Mouse (Mus musculus) olfactory bulb, adult 2 months (tissue): ENCODE data around the gene Cdh4.

Experiments used
- CTCF ChIP-seq: fragments of 200-500 bp; IDR thresholded peaks from 2 replicates; pipeline ENCODE4 v1.5.1; 2012; ENCODE audit warnings: low read depth, mild to moderate bottlenecking, low read length, moderate library complexity; ENCODE audit not compliant: insufficient read depth
- POLR2A ChIP-seq: fragments of 200-500 bp; IDR thresholded peaks from 2 replicates; pipeline ENCODE4 v1.6.1; 2012; ENCODE audit warnings: mild to moderate bottlenecking, low read depth, low read length, moderate library complexity; ENCODE audit not compliant: insufficient read depth

GRCm38 (mm10) chr2:179598886-179599285, 156.7 kb downstream of the Cdh4 start:
- no peak for TF ChIP-seq POLR2A
- no peak for TF ChIP-seq CTCF
